Mouse (Mus musculus) left cerebral cortex, adult 2 months (tissue): ENCODE data around the gene Fgf12. TPM values are rescaled to one million over a fixed set of nuclear protein-coding genes. Genes with fewer than 3 reads are reported as not detected.

Experiments
- DNase-seq, 2 experiments: peaks; one replicate each; pipeline ENCODE4 v3.0.0; 2021 to 2022; ENCODE audit warnings: low spot score in 2 of 2, mixed read lengths in 1 of 2; ENCODE audit errors: extremely low spot score in 1 of 2
- H3K27ac ChIP-seq: fragments of 200-600 bp; 2 replicates; pipeline ENCODE4 v1.8.1; 2022
- H3K4me3 ChIP-seq: fragments of 200-600 bp; 2 replicates; pipeline ENCODE4 v1.8.1; 2022
- CTCF ChIP-seq: fragments of 200-600 bp; IDR thresholded peaks from 2 replicates; pipeline ENCODE4 v1.8.1; 2022; ENCODE audit warnings: antibody characterized with exemption, mild to moderate bottlenecking, moderate library complexity
- intact Hi-C: fragments of 180-260 bp; cut with DNase I; formaldehyde crosslinking; loops from one replicate; pipeline ENCODE4 v1.15.1; 2025
- total RNA-seq, 2 experiments: library from RNA; stranded (reverse); gene quantifications; 2 replicates each; pipeline ENCODE4 v1.2.3; 2021

Fgf12 gene
- total RNA-seq, 2 experiments from 2014 or later: 300 to 315 TPM

DNA sequence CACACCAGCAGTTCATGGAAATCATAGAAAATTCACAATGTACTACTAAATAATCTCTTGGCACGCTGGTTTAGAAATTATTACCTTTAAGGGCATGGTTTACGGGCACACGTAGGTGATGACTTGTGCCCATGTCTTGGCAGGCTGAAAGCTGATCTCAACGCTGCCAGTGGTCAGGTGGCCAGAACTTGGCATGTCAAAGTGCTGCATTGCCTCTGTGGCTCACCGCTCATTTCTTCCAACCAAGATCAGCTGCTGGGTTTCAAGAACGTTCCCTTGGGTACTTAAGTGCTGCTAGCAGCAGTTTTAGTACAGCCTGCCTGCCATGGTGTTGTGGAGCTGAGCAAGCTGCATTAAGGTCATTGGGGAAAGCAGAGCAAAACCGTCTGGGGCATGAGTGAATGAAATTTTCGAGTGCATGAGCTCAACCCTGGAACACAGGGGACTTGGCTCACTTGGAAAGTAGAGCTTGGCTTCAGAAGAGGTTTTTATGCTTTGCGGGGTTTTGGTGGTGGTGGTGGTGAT is 63.9 kb downstream of the Fgf12 start:
- no peak overlapping the region for H3K27ac ChIP-seq
- no peak for DNase-seq
- intact Hi-C loops: no loop called here
- no peak for TF ChIP-seq CTCF
- no peak overlapping the region for H3K4me3 ChIP-seq

DNA sequence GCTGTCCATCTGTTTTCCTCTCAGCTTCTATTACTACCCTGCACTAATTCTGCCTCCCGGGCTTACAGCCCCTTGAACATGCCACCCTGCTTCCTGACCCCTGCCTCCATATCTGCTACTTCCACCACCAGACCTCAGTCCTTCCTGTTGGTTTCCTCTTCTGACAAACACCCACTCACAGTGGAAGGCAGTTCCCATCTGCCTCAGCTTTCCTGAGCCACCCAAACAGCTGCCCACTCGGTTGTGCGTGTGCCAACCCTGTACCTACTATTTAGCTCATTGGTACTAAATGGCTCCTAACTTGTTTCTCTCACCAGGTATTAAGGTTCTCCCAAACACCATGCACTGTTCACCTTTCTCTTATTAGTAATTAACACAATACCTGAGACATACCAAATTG is 71.2 kb downstream of the Fgf12 start:
- TF ChIP-seq CTCF: no peak
- intact Hi-C loops: no loop called here
- Histone ChIP-seq H3K4me3 (no peak overlapping the region), H3K27ac (no peak overlapping the region)
- peak in 1 of 2 experiments; percentile 39 for DNase-seq

DNA sequence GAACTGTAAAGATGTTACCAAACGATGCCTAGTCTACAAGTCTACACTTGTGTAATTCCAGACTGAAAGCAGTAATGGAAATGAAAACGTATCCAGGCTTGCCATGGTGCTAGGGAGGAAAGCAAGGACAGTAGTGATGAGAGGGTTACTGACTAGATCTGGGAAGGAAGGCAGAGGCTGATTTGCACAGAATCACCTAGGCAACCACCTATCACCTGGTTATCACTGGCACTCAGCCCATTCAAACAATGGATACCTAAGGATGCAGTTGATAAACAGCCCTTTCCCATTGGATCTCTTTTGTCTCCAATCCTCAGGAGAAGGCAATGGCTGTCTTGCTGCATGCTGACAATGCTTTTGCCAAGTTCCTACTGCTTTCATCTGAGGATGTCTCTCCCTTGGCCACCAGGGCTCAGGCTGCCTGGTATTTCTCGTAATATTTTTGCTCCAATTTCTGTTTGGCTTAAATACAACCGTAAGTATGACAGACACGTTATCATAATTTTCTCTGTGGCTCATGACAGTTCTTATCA is 84.0 kb downstream of the Fgf12 start:
- intact Hi-C loops: no loop called here
- Histone ChIP-seq H3K4me3 (no peak overlapping the region), H3K27ac (no peak overlapping the region)
- no peak for DNase-seq
- no peak for TF ChIP-seq CTCF

DNA sequence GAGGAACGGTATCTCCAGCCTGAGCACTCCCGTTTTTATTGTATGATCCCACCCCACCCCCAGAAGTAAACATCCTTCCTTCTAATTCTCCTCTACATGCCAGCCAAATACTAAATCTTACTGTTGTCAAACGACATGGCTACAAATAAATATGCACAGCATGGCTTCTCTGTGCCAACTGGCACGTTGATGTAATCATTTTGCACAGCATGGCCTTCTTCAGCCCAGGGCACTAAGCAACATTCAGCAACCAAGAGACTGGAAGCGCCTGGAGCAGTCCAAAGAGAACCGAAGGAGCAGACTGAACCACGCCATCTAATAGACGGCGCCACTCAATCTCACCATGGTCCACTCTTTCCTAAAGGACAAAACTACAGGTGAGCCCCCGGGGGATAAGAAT is 100.2 kb downstream of the Fgf12 start:
- Histone ChIP-seq H3K4me3 (no peak overlapping the region), H3K27ac (no peak overlapping the region)
- TF ChIP-seq CTCF: no peak
- DNase-seq: no peak
- intact Hi-C loops: no loop called here

DNA sequence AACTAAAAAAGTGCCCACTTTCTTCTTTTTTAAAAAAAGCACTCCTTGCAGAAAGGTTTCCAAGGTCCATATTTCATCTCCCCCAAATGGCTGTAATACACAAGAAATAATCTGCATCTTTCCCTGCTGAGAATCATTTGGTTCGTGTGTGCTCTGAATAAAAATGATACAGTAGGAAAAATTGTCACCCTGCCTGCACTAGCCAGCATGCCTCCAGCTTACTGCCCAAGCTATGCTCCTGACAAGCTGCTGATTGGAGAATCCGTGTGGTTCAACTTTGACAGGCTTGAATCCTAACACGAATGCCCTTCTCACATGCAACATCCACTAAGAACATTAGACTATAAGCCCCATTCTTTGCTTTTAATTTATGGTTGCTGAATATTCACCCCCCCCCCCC is 102.3 kb downstream of the Fgf12 start:
- no peak for TF ChIP-seq CTCF
- intact Hi-C loops: no loop called here
- Histone ChIP-seq H3K27ac (no peak overlapping the region), H3K4me3 (no peak overlapping the region)
- no peak for DNase-seq

DNA sequence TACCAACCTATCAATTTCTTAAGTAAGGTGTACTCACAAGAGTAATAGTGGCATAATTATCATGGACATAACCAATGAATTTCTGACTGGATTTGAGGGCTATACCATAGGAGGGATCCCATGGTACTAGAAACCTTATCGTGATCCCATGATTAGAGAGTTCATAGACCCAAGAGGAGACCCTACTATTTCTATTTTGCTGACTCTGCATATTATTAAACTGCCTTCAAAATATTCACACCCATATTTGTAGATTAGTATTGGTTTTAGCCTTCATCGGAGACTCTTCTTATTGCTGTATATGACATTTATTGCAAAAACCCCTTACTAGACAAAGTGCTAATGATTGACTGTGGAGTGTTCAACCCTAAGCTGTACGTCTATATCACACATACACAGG is 107.8 kb downstream of the Fgf12 start:
- no peak overlapping the region for H3K27ac ChIP-seq
- no peak for TF ChIP-seq CTCF
- DNase-seq: no peak
- no peak overlapping the region for H3K4me3 ChIP-seq
- intact Hi-C loops: no loop called here

DNA sequence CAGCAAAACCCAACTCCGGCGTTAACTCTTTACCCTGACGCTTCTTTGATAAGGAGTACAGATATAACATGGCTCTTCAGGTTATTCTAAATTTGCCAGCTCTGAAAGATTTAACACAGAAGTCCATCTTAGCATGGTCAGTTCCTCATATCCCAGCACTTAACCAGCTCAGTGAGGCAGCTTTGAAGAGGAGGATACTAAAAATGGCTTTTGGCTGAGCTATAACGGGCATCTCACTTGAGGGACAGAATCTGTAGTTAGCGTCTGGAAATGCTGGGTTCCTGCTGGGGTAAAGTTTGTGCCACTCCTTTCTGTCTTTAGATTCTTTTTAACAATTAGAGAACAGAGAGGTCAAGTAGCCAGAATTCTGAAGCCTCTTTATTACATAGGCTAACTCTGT is 121.1 kb downstream of the Fgf12 start:
- no peak for TF ChIP-seq CTCF
- Histone ChIP-seq H3K4me3 (no peak overlapping the region), H3K27ac (peak overlapping the region; percentile 74; the same call in 1 of the 2 replicates)
- intact Hi-C loops: no loop called here
- DNase-seq: no peak

DNA sequence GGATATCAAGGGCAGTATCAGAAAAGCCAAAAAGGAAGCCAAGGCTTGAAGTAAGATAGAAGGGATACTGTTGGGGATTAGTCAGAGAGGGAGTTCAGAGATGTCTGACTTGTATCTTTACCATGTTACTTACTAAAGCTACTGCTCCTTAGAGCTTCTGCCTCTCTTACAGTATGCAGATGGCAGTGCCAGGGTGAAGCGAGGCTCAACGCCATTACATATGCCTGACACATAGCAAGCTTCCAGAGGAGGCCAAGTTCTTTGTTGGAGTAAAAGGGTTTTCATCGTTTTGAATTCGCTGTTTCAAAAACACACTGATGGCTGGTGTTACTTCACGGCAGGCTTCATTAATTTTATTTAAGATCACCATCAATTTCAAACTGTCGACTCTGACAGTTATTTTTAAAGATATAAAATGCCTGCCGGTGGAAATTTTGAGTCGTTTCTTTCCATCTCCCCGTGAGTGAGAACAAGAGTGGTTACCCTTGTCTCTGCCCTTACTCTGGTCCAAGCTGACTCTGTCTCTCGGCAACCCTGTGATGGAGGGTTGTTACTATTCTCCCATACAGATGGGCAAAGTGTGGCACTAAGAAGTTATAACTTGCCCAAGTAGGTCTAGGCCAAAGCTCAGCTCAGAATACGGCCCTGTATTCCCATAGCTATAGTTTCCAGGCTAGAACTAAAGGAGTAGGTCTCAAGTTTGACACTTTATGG is 121.9 kb downstream of the Fgf12 start:
- no peak overlapping the region for H3K4me3 ChIP-seq
- DNase-seq: no peak
- TF ChIP-seq CTCF: no peak
- intact Hi-C loops: no loop called here
- H3K27ac ChIP-seq: peak overlapping the region; percentile 49; the same call in 1 of the 2 replicates

DNA sequence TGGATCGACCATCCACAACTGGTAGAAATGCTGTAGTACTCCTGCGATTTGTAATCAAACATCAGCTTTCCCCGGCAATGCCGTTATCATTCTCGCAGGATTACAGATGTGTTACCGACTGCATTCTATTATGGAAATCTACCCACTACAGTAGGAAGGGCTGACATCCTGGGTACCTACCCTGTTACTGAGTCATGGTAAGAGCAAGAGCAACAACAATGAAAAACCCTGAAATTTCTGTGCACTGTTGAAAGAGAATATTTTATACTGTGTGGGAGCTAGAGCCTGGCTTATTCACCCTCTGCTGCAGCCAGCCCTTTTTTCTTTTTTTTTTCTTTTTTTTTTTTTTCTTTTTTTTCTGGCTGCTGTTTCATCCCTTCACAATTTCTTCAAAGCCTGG is 126.6 kb downstream of the Fgf12 start:
- no peak for DNase-seq
- TF ChIP-seq CTCF: no peak
- no peak overlapping the region for H3K4me3 ChIP-seq
- intact Hi-C loops: no loop called here
- peak overlapping the region; percentile 37 for H3K27ac ChIP-seq

DNA sequence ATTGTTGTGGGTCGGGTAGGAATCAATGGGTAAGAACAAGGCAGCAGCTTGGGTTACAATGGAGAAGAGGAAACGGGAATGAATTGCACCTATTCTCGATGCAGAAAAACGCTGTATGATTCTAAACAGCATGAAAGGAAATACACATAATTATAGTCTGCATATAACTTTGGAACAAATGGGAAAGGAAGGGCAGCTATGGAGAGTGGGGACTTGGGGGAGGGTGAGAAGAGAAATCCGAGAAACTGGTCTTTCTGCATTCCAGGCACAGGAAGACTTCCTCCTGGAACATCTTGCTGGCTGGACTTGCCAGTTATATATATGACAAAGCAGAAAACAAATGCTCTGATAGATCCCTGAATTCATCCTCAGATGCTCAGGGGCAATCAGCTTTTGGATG is 127.2 kb downstream of the Fgf12 start:
- Histone ChIP-seq H3K4me3 (no peak overlapping the region), H3K27ac (peak overlapping the region; percentile 37)
- TF ChIP-seq CTCF: no peak
- no peak for DNase-seq
- intact Hi-C loops: no loop called here

DNA sequence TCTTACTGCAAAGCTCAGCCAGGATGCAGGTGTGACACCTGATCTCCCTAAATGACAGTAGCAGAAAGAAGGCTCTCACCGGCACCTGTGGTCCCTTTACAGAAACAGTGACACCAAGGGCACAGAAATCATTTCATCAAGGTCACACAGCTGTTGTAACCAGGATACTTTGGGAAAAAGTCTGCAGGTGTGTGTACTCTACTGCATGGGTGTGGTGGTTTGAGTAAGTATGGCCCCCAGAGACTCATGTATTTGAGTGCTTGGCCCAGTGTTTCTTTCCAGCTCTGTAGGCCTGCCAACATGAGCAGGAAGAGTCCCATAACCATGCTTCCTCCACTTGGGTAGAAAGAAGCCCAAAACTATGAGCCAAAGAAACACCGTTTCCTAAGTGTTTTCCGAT is 138.5 kb downstream of the Fgf12 start:
- TF ChIP-seq CTCF: no peak
- intact Hi-C loops: no loop called here
- Histone ChIP-seq H3K4me3 (no peak overlapping the region), H3K27ac (no peak overlapping the region)
- DNase-seq: no peak

DNA sequence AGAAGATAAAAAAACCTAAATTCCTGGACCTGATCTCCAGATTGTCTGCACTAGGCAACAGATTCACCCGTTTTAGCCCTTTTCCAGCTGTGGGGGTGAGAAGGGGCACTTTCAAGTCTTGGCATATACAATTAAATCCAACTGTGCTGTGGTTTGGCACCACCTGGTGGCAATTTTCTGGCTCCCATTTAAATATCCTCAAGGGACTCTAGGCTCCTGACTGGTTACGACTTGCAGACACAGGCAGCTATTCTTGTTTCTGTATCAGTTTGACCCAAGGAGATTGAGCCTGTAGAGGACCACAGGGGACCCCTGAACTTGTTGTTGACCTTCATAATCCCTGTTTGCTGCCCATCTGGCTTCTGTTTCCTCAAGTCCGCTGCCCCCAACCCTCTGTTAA is 141.9 kb downstream of the Fgf12 start:
- intact Hi-C loops: loop anchor here (2.0 kb wide), 1 partner anchor 18 kb away; no protein-coding TSS in a partner anchor
- no peak overlapping the region for H3K27ac ChIP-seq
- DNase-seq: peak; percentile 39 to 63

DNA sequence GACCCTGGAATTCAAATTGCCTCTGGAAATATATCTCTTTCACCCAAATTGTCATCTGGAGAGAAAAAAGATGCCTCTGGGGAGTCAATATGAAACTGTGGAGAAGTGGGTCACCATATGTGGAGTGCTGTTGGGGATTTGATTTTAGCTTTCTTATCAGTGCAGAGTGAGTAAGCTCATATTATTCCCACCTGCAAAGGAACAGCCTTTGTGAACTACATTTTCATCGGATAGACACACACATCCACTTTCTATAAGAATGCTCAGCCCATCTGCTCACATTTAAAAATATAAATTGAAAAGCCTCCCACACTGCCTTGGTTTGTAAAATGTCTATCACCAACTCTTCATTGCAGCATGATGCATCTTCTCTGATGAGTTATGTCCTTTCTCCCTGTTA is 149.7 kb downstream of the Fgf12 start:
- peak overlapping the region; percentile 74 for H3K27ac ChIP-seq
- no peak overlapping the region for H3K4me3 ChIP-seq
- no peak for TF ChIP-seq CTCF
- intact Hi-C loops: no loop called here
- no peak for DNase-seq

More for the DNA sequence above, 141.9 kb downstream of the Fgf12 start:
- TF ChIP-seq CTCF: peak; percentile 71
- H3K4me3 ChIP-seq: no peak overlapping the region
